Mouse (Mus musculus) neural tube, embryonic 14.5 days (tissue): Measurements from ENCODE around the gene Mlh1. TPM values are rescaled to one million over a fixed set of nuclear protein-coding genes. Genes with fewer than 3 reads are reported as not detected.

Experiments used
- ATAC-seq: fragments of 200-750 bp; cut with Nextera tagmentation; 2 replicates; pipeline ENCODE4 v1.8.0; 2017; ENCODE audit warnings: low read depth, mild to moderate bottlenecking, moderate TSS enrichment, moderate library complexity
- H3K27ac ChIP-seq: fragments of 300-500 bp; sonication (generic); 2 replicates; pipeline ENCODE4 v1.5.1; 2014; ENCODE audit warnings: low read depth, mild to moderate bottlenecking, control low read depth, low read length, moderate library complexity, mixed read lengths
- H3K27me3 ChIP-seq: fragments of 300-500 bp; sonication (generic); 2 replicates; pipeline ENCODE4 v1.6.1; 2014; ENCODE audit warnings: low read length; ENCODE audit not compliant: control insufficient read depth, insufficient read depth
- H3K36me3 ChIP-seq: fragments of 300-500 bp; sonication (generic); 2 replicates; pipeline ENCODE4 v1.6.1; 2014; ENCODE audit warnings: low read length, mixed read lengths; ENCODE audit not compliant: control insufficient read depth, insufficient read depth
- H3K4me1 ChIP-seq: fragments of 300-500 bp; sonication (generic); 2 replicates; pipeline ENCODE4 v1.6.1; 2014; ENCODE audit warnings: low read length; ENCODE audit not compliant: control insufficient read depth, insufficient read depth
- H3K4me2 ChIP-seq: fragments of 300-500 bp; sonication (generic); 2 replicates; pipeline ENCODE4 v1.6.1; 2014; ENCODE audit warnings: mild to moderate bottlenecking, low read depth, low read length, control low read depth
- H3K4me3 ChIP-seq: fragments of 300-500 bp; sonication (generic); 2 replicates; pipeline ENCODE4 v1.5.1; 2014; ENCODE audit warnings: low read depth, low read length, control low read depth, mixed read lengths
- H3K9ac ChIP-seq: fragments of 300-500 bp; sonication (generic); replicated peaks from 2 replicates; pipeline ENCODE4 v1.6.1; 2014; ENCODE audit warnings: low read depth, mild to moderate bottlenecking, control low read depth, low read length, mixed read lengths
- H3K9me3 ChIP-seq: fragments of 300-500 bp; sonication (generic); 2 replicates; pipeline ENCODE4 v1.6.1; 2016; ENCODE audit warnings: low read length; ENCODE audit not compliant: control insufficient read depth
- WGBS: fragments of 180-500 bp; shearing (Covaris S2); extraction: QIAGEN DNeasy Blood & Tissue Kit; methylation state at CpG from one replicate; pipeline ENCODE4 v1.1.7; 2014; 5-methylcytosine and 5-hydroxymethylcytosine counted together
- polyA plus RNA-seq: library from polyadenylated mRNA; unstranded; fragments of >200 nt; fragmentation: Nextera tagmentation; extraction: Ambion mirVana; gene quantifications from 2 replicates; pipeline ENCODE4 v1.2.1, GENCODE M21; 2014

Mlh1 gene
- polyA plus RNA-seq = 26.5 and 33.8 TPM in 2 replicates

- Histone ChIP-seq H3K4me2 (peak within 1 kb of the TSS; percentile 79), H3K4me3 (peak within 1 kb of the TSS; percentile 87), H3K27me3 (no peaks in the 10 kb centered on the region), H3K9me3 (no peaks in the 10 kb centered on the region), H3K4me1 (peaks cover 45% of the 10 kb centered on the region), H3K27ac (peak within 1 kb of the TSS; percentile 93), H3K36me3 (peaks cover 4% of the 10 kb centered on the region; the same call in 1 of the 2 replicates), H3K9ac (peak within 1 kb of the TSS; percentile 85)
- WGBS = under 1% methylated on average over 64 of the region's 64 CpGs
- peak; percentile 99 for ATAC-seq
Observed at GRCm38 (mm10) chr9:111271434-111272160, at the start of gene Mlh1, which contains the start of gene Epm2aip1. TSS of gene Mlh1 (minus strand) at chr9:111271791. TSS of gene Epm2aip1 (plus strand) at chr9:111271929.

GRCm38 (mm10) chr9:111320912-111321311, 49.3 kb upstream of the Mlh1 start:
- Histone ChIP-seq H3K9ac (no peak overlapping the region), H3K4me2 (no peak overlapping the region), H3K4me3 (no peak overlapping the region), H3K9me3 (no peaks in the 10 kb centered on the region), H3K27ac (no peak overlapping the region), H3K4me1 (no peaks in the 10 kb centered on the region), H3K27me3 (no peaks in the 10 kb centered on the region), H3K36me3 (no peaks in the 10 kb centered on the region)
- no peak for ATAC-seq
- 84% methylated on average over 4 of the region's 4 CpGs for WGBS

- 40% methylated on average over 5 of the region's 5 CpGs for WGBS
- no peak overlapping the region for H3K9ac ChIP-seq
- peaks cover 33% of the 10 kb centered on the region for H3K27me3 ChIP-seq
- H3K4me3 ChIP-seq = no peak overlapping the region
- H3K4me2 ChIP-seq = no peak overlapping the region
- H3K4me1 ChIP-seq = no peaks in the 10 kb centered on the region
- H3K36me3 ChIP-seq = no peaks in the 10 kb centered on the region
- ATAC-seq = no peak
- H3K9me3 ChIP-seq = peaks cover 3% of the 10 kb centered on the region; the same call in 1 of the 2 replicates
- no peak overlapping the region for H3K27ac ChIP-seq
Observed at GRCm38 (mm10) chr9:111314219-111314618, 42.6 kb upstream of the Mlh1 start.

- no peaks in the 10 kb centered on the region for H3K36me3 ChIP-seq
- H3K9me3 ChIP-seq = peaks cover 3% of the 10 kb centered on the region; the same call in 1 of the 2 replicates
- no peak overlapping the region for H3K4me2 ChIP-seq
- no peak overlapping the region for H3K27ac ChIP-seq
- WGBS = 21% methylated on average over 5 of the region's 5 CpGs
- no peak overlapping the region for H3K4me3 ChIP-seq
- no peaks in the 10 kb centered on the region for H3K4me1 ChIP-seq
- H3K27me3 ChIP-seq = peaks cover 33% of the 10 kb centered on the region
- no peak for ATAC-seq
- no peak overlapping the region for H3K9ac ChIP-seq
Observed at GRCm38 (mm10) chr9:111313793-111314192, 42.2 kb upstream of the Mlh1 start.

- Histone ChIP-seq H3K9ac (no peak overlapping the region), H3K4me1 (no peaks in the 10 kb centered on the region), H3K4me2 (peak overlapping the region; percentile 63), H3K36me3 (no peaks in the 10 kb centered on the region), H3K9me3 (peaks cover 3% of the 10 kb centered on the region; the same call in 1 of the 2 replicates), H3K4me3 (peak overlapping the region; percentile 58; the same call in 1 of the 2 replicates), H3K27ac (no peak overlapping the region), H3K27me3 (peaks cover 33% of the 10 kb centered on the region)
- no peak for ATAC-seq
- 17% methylated on average over 5 of the region's 6 CpGs for WGBS
Observed at GRCm38 (mm10) chr9:111313299-111313698, 41.7 kb upstream of the Mlh1 start.

- under 1% methylated on average over 23 of the region's 59 CpGs for WGBS
- H3K27me3 ChIP-seq = peaks cover 33% of the 10 kb centered on the region
Observed at GRCm38 (mm10) chr9:111312442-111313141, 41.0 kb upstream of the Mlh1 start.

GRCm38 (mm10) chr9:111311843-111312441, 40.4 kb upstream of the Mlh1 start:
- H3K4me3 ChIP-seq = peak overlapping the region; percentile 58
- H3K9ac ChIP-seq = peak overlapping the region; percentile 48
- H3K36me3 ChIP-seq = no peaks in the 10 kb centered on the region
- H3K4me2 ChIP-seq = peak overlapping the region; percentile 63
- H3K9me3 ChIP-seq = peaks cover 3% of the 10 kb centered on the region; the same call in 1 of the 2 replicates
- H3K27me3 ChIP-seq = peaks cover 33% of the 10 kb centered on the region
- peak; percentile 56 for ATAC-seq
- no peak overlapping the region for H3K27ac ChIP-seq
- H3K4me1 ChIP-seq = no peaks in the 10 kb centered on the region
- 1% methylated on average over 74 of the region's 98 CpGs for WGBS

More at GRCm38 (mm10) chr9:111312442-111313141, 41.0 kb upstream of the Mlh1 start:
- Histone ChIP-seq H3K4me1 (no peaks in the 10 kb centered on the region), H3K9ac (peak overlapping the region; percentile 48), H3K27ac (no peak overlapping the region), H3K36me3 (no peaks in the 10 kb centered on the region), H3K4me3 (peak overlapping the region; percentile 58), H3K9me3 (peaks cover 3% of the 10 kb centered on the region; the same call in 1 of the 2 replicates), H3K4me2 (peak overlapping the region; percentile 63)
- peak; percentile 44; the same call in 1 of the 2 replicates for ATAC-seq

- no peak within 1 kb of the TSS for H3K27ac ChIP-seq
- H3K4me2 ChIP-seq = peak within 1 kb of the TSS; percentile 63
- no peaks in the 10 kb centered on the region for H3K4me1 ChIP-seq
- peak within 1 kb of the TSS; percentile 58 for H3K4me3 ChIP-seq
- 9% methylated on average over 62 of the region's 72 CpGs for WGBS
- peak; percentile 72 for ATAC-seq
- peaks cover 33% of the 10 kb centered on the region for H3K27me3 ChIP-seq
- peaks cover 3% of the 10 kb centered on the region; the same call in 1 of the 2 replicates for H3K9me3 ChIP-seq
- peak within 1 kb of the TSS; percentile 48 for H3K9ac ChIP-seq
- H3K36me3 ChIP-seq = no peaks in the 10 kb centered on the region
Observed at GRCm38 (mm10) chr9:111311031-111311842, 39.6 kb upstream of the Mlh1 start, which contains the start of gene Trank1. TSS of gene Trank1 (plus strand) at chr9:111311739.
